Mouse (Mus musculus): ENCODE results near the gene Gp9. TPM values are rescaled to one million over a fixed set of nuclear protein-coding genes. Genes with fewer than 3 reads are reported as not detected.

Gp9 gene
- polyA plus RNA-seq, 1 experiment from 2014 or later, result 0.50 TPM

GRCm38 (mm10) chr6:87746059-87746458 lies 31.8 kb upstream of the Gp9 start:
- Histone ChIP-seq H3K9me3 (replicated peaks; ENCODE audit: control insufficient read depth, low read length, poor library complexity, severe bottlenecking) (no peaks in the 10 kb centered on the region), H3K4me1 (ENCODE audit: control insufficient read depth, insufficient read depth, low read length) (no peaks in the 10 kb centered on the region), H3K4me3 (ENCODE audit: low read depth, low read length) (no peak overlapping the region), H3K36me3 (ENCODE audit: control insufficient read depth, insufficient read depth, low read length) (no peaks in the 10 kb centered on the region), H3K4me2 (ENCODE audit: low read length) (no peak overlapping the region), H3K27me3 (ENCODE audit: control insufficient read depth, insufficient read depth, low read depth, low read length) (no peaks in the 10 kb centered on the region), H3K9ac (ENCODE audit: low read depth, low read length) (no peak overlapping the region), H3K27ac (ENCODE audit: low read length) (no peak overlapping the region)
- no peak for ATAC-seq
- 68% methylated on average over 3 of the region's 3 CpGs for WGBS

GRCm38 (mm10) chr6:87746849-87747248 lies 31.0 kb upstream of the Gp9 start:
- Histone ChIP-seq H3K36me3 (ENCODE audit: control insufficient read depth, insufficient read depth, low read length) (no peaks in the 10 kb centered on the region), H3K9ac (ENCODE audit: low read depth, low read length) (no peak overlapping the region), H3K27ac (ENCODE audit: low read length) (no peak overlapping the region), H3K4me1 (ENCODE audit: control insufficient read depth, insufficient read depth, low read length) (no peaks in the 10 kb centered on the region), H3K4me2 (ENCODE audit: low read length) (no peak overlapping the region), H3K9me3 (replicated peaks; ENCODE audit: control insufficient read depth, low read length, poor library complexity, severe bottlenecking) (no peaks in the 10 kb centered on the region), H3K4me3 (ENCODE audit: low read depth, low read length) (no peak overlapping the region), H3K27me3 (ENCODE audit: control insufficient read depth, insufficient read depth, low read depth, low read length) (no peaks in the 10 kb centered on the region)
- no peak for ATAC-seq
- WGBS, result 70% methylated on average over 2 of the region's 2 CpGs

DNA sequence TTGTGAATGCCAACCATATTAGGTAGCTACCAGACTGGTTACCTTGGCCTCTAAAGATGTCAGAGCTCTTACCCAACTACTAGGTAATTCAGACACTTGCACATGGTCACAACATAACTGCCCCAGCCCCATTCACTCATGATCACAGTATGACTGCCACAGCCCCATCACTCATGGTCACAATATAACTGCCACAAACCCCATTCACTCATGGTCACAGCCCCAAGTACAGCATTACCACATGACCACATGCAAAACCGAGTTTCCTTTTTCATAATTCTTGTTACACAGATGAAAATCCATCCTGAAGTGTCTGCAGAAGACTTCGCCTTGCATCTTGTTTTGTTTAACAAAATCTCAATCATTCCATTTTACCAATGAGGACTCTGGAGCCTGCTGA lies 29.8 kb upstream of the Gp9 start:
- Histone ChIP-seq H3K4me3 (ENCODE audit: low read depth, low read length) (no peak overlapping the region), H3K27me3 (ENCODE audit: control insufficient read depth, insufficient read depth, low read depth, low read length) (no peaks in the 10 kb centered on the region), H3K36me3 (ENCODE audit: control insufficient read depth, insufficient read depth, low read length) (no peaks in the 10 kb centered on the region), H3K4me1 (ENCODE audit: control insufficient read depth, insufficient read depth, low read length) (no peaks in the 10 kb centered on the region), H3K9ac (ENCODE audit: low read depth, low read length) (no peak overlapping the region), H3K9me3 (replicated peaks; ENCODE audit: control insufficient read depth, low read length, poor library complexity, severe bottlenecking) (no peaks in the 10 kb centered on the region), H3K4me2 (ENCODE audit: low read length) (no peak overlapping the region), H3K27ac (ENCODE audit: low read length) (no peak overlapping the region)
- ATAC-seq, result no peak
- WGBS, result 83% methylated on average over 2 of the region's 2 CpGs

- no peaks in the 10 kb centered on the region for H3K4me1 ChIP-seq (ENCODE audit: control insufficient read depth, insufficient read depth, low read length)
- H3K27me3 ChIP-seq (ENCODE audit: control insufficient read depth, insufficient read depth, low read depth, low read length), result no peaks in the 10 kb centered on the region
- H3K27ac ChIP-seq (ENCODE audit: low read length), result no peak overlapping the region
- H3K4me3 ChIP-seq (ENCODE audit: low read depth, low read length), result no peak overlapping the region
- ATAC-seq, result no peak
- WGBS, result 86% methylated on average over 6 of the region's 6 CpGs
- H3K9me3 ChIP-seq (replicated peaks; ENCODE audit: control insufficient read depth, low read length, poor library complexity, severe bottlenecking), result no peaks in the 10 kb centered on the region
- H3K9ac ChIP-seq (ENCODE audit: low read depth, low read length), result no peak overlapping the region
- no peak overlapping the region for H3K4me2 ChIP-seq (ENCODE audit: low read length)
- no peaks in the 10 kb centered on the region for H3K36me3 ChIP-seq (ENCODE audit: control insufficient read depth, insufficient read depth, low read length)
Measured at GRCm38 (mm10) chr6:87748531-87748930, 29.3 kb upstream of the Gp9 start.

- WGBS, result 90% methylated on average over 8 of the region's 8 CpGs
- Histone ChIP-seq H3K4me3 (ENCODE audit: low read depth, low read length) (no peak overlapping the region), H3K4me2 (ENCODE audit: low read length) (no peak overlapping the region), H3K9ac (ENCODE audit: low read depth, low read length) (no peak overlapping the region), H3K9me3 (replicated peaks; ENCODE audit: control insufficient read depth, low read length, poor library complexity, severe bottlenecking) (no peaks in the 10 kb centered on the region), H3K27ac (ENCODE audit: low read length) (no peak overlapping the region), H3K4me1 (ENCODE audit: control insufficient read depth, insufficient read depth, low read length) (no peaks in the 10 kb centered on the region), H3K27me3 (ENCODE audit: control insufficient read depth, insufficient read depth, low read depth, low read length) (no peaks in the 10 kb centered on the region), H3K36me3 (ENCODE audit: control insufficient read depth, insufficient read depth, low read length) (no peaks in the 10 kb centered on the region)
- no peak for ATAC-seq
Measured at GRCm38 (mm10) chr6:87750184-87750910, 27.5 kb upstream of the Gp9 start.

DNA sequence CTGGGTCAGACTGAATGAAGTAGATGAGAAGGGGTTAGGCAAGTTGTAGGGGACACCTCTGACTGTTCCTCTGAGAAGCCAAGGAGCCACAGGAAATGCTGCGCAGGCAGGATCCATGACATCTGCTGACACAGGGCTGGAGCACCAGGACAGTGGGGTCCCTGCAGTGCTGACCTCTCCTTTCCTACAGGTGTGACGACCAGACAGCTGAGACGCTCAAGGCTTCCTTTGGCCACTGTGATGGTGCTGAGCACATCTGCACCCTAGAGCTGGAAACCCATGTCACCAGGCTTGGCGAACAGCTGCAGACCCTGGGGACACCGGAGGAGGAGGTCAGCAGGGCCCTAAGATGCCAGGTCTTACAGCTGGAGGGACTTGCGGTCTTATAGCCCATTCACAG lies 26.3 kb upstream of the Gp9 start:
- WGBS, result 89% methylated on average over 6 of the region's 6 CpGs

DNA sequence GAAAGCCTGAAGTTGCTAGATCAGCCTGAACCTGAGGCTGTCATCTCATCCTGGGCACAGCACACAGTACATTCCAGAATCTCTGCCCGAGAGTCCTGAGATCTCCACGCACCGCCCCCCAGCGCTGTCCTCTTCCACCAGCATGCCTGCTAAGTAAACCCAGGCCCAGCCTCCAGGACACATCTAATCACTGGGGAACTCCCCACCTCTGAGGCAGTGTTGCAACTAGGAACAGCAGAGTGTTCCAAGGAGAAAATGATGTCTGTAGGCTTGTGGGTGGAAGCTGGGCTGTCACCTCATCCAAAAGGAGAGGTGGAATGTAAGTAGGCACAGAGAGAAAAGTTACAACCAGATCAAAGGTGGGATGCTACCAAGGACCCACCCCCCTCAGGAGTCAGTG lies 22.7 kb upstream of the Gp9 start:
- H3K27ac ChIP-seq (ENCODE audit: low read length), result no peak overlapping the region
- no peak overlapping the region for H3K4me2 ChIP-seq (ENCODE audit: low read length)
- H3K9ac ChIP-seq (ENCODE audit: low read depth, low read length), result no peak overlapping the region
- H3K4me1 ChIP-seq (ENCODE audit: control insufficient read depth, insufficient read depth, low read length), result no peaks in the 10 kb centered on the region
- H3K9me3 ChIP-seq (replicated peaks; ENCODE audit: control insufficient read depth, low read length, poor library complexity, severe bottlenecking), result no peaks in the 10 kb centered on the region
- no peak for ATAC-seq
- H3K27me3 ChIP-seq (ENCODE audit: control insufficient read depth, insufficient read depth, low read depth, low read length), result no peaks in the 10 kb centered on the region
- 97% methylated on average over 4 of the region's 4 CpGs for WGBS
- H3K36me3 ChIP-seq (ENCODE audit: control insufficient read depth, insufficient read depth, low read length), result no peaks in the 10 kb centered on the region
- no peak overlapping the region for H3K4me3 ChIP-seq (ENCODE audit: low read depth, low read length)

More for the DNA sequence above, 26.3 kb upstream of the Gp9 start:
- Histone ChIP-seq H3K9me3 (replicated peaks; ENCODE audit: control insufficient read depth, low read length, poor library complexity, severe bottlenecking) (no peaks in the 10 kb centered on the region), H3K4me2 (ENCODE audit: low read length) (no peak overlapping the region), H3K9ac (ENCODE audit: low read depth, low read length) (no peak overlapping the region), H3K4me1 (ENCODE audit: control insufficient read depth, insufficient read depth, low read length) (no peaks in the 10 kb centered on the region), H3K4me3 (ENCODE audit: low read depth, low read length) (no peak overlapping the region), H3K27ac (ENCODE audit: low read length) (no peak overlapping the region), H3K27me3 (ENCODE audit: control insufficient read depth, insufficient read depth, low read depth, low read length) (no peaks in the 10 kb centered on the region), H3K36me3 (ENCODE audit: control insufficient read depth, insufficient read depth, low read length) (no peaks in the 10 kb centered on the region)
- ATAC-seq, result no peak

- H3K9ac ChIP-seq (ENCODE audit: low read depth, low read length), result no peak overlapping the region
- H3K27ac ChIP-seq (ENCODE audit: low read length), result no peak overlapping the region
- ATAC-seq, result no peak
- no peaks in the 10 kb centered on the region for H3K4me1 ChIP-seq (ENCODE audit: control insufficient read depth, insufficient read depth, low read length)
- no peak overlapping the region for H3K4me2 ChIP-seq (ENCODE audit: low read length)
- no peak overlapping the region for H3K4me3 ChIP-seq (ENCODE audit: low read depth, low read length)
- 91% methylated on average over 8 of the region's 8 CpGs for WGBS
- H3K36me3 ChIP-seq (ENCODE audit: control insufficient read depth, insufficient read depth, low read length), result no peaks in the 10 kb centered on the region
- no peaks in the 10 kb centered on the region for H3K9me3 ChIP-seq (replicated peaks; ENCODE audit: control insufficient read depth, low read length, poor library complexity, severe bottlenecking)
- H3K27me3 ChIP-seq (ENCODE audit: control insufficient read depth, insufficient read depth, low read depth, low read length), result no peaks in the 10 kb centered on the region
Measured at GRCm38 (mm10) chr6:87756896-87757295, 21.0 kb upstream of the Gp9 start.

- no peak for ATAC-seq
- no peak overlapping the region for H3K27ac ChIP-seq (ENCODE audit: low read length)
- no peak overlapping the region for H3K9ac ChIP-seq (ENCODE audit: low read depth, low read length)
Measured at GRCm38 (mm10) chr6:87759404-87759803, 18.5 kb upstream of the Gp9 start.

More at GRCm38 (mm10) chr6:87759404-87759803, 18.5 kb upstream of the Gp9 start:
- 68% methylated on average over 3 of the region's 3 CpGs for WGBS
- no peak overlapping the region for H3K4me2 ChIP-seq (ENCODE audit: low read length)
- no peaks in the 10 kb centered on the region for H3K27me3 ChIP-seq (ENCODE audit: control insufficient read depth, insufficient read depth, low read depth, low read length)
- no peaks in the 10 kb centered on the region for H3K9me3 ChIP-seq (replicated peaks; ENCODE audit: control insufficient read depth, low read length, poor library complexity, severe bottlenecking)
- no peak overlapping the region for H3K4me3 ChIP-seq (ENCODE audit: low read depth, low read length)
- H3K36me3 ChIP-seq (ENCODE audit: control insufficient read depth, insufficient read depth, low read length), result no peaks in the 10 kb centered on the region
- H3K4me1 ChIP-seq (ENCODE audit: control insufficient read depth, insufficient read depth, low read length), result no peaks in the 10 kb centered on the region

Measured in midbrain, embryonic 16.5 days (tissue).